Mouse (Mus musculus): ENCODE data around the gene Car15.

DNA sequence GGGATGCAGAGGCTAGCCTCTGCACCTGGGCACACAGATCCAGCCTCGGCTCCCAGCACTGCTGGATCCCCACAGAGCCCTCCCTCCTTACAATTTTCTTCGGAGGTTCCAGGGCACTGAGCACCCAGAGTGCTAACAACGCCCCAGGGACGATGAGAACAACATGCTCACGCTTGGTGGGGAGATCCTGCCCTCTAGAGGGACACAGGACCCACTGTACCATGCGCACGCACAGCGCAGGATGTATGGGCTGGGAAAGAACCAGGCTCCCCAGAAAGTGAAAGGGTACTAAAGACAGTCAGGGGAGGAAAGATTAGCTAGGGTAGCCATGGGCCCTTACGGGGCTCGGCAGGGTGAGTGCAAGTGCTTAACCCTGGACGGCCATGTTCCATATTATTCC lies 6.4 kb downstream of the Car15 start:
- TF ChIP-seq CTCF (IDR thresholded peaks at IDR 0.05; ENCODE audit: low read depth) (peak; percentile 37), EP300 (IDR thresholded peaks at IDR 0.05; ENCODE audit: low read depth) (no peak)
